Mouse (Mus musculus) inflammation-experienced regulatory T-cells, adult 16 weeks (primary cell): Measurements from ENCODE around the gene Gm5662. TPM values are rescaled to one million over a fixed set of nuclear protein-coding genes. Genes with fewer than 3 reads are reported as not detected.

Experiments
- polyA plus RNA-seq: library from polyadenylated mRNA; unstranded; fragments of 100-300 nt; shearing (Covaris generic); gene quantifications from one replicate; pipeline ENCODE4 v1.2.1, GENCODE M21; 2017

Gene Gm5662
- not detected for polyA plus RNA-seq

DNA sequence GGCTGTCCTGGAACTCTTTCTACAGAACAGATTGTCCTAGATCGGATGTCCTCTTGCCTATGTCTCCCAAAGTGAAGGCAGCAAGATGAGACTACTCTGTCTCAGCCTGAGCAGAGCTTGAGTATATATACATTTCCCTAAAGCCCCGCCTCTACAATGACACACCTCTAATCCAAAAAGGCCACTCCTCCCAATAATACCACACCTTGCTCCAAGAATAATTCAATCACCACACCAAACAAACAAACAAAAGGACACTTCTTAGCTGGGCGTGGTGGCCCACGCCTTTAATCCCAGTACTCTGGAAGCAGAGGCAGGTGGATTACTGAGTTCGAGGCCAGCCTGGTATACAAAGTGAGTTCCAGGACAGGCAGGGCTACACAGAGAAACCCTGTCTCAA is at the start of gene Gm5662:
Gene Gm5662, minus strand, starts transcription at position 101 of the 400 bp plus-strand sequence.

GRCm38 (mm10) chr12:88323926-88324325 is 49.6 kb upstream of the Gm5662 start, which contains the start of gene Gm5039:
TSS of gene Gm5039 (minus strand) at chr12:88324026.

GRCm38 (mm10) chr12:88250000-88250399 is 24.3 kb downstream of the Gm5662 start, which contains the start of gene Gm8332:
TSS of gene Gm8332 (minus strand) at chr12:88250100.

Other genes starting within 250 kb of the Gm5662 start
- gene Gm2056, start 247.5 kb downstream of the Gm5662 start, polyA plus RNA-seq, result not detected
- gene Gm16368, start 190.8 kb downstream of the Gm5662 start, polyA plus RNA-seq, result not detected
- gene Gm10436, start 92.4 kb downstream of the Gm5662 start, polyA plus RNA-seq, result not detected
- gene Gm8332, start 24.4 kb downstream of the Gm5662 start, polyA plus RNA-seq, result not detected
- gene Gm5039, start 49.5 kb upstream of the Gm5662 start, polyA plus RNA-seq, result not detected
- gene Adck1, start 86.1 kb upstream of the Gm5662 start, polyA plus RNA-seq, result 24.6 TPM